Mouse (Mus musculus) ES-Bruce4 (cell line): Measurements from ENCODE around the gene Tmem267.
"Not testable (repeated sequence)": the region's sequence is repeated elsewhere in the genome, so short reads cannot be mapped to it uniquely, and the experiment has no call there.

Source experiments
- EP300 ChIP-seq: IDR thresholded peaks from 2 replicates; pipeline ENCODE4 v1.6.1; 2011; ENCODE audit warnings: low read depth, low read length; ENCODE audit not compliant: insufficient read depth
- POLR2A ChIP-seq: IDR thresholded peaks from one replicate; pipeline ENCODE4 v1.8.1; 2011; ENCODE audit warnings: low read length; ENCODE audit not compliant: insufficient read depth

GRCm38 (mm10) chr13:119603890-119604289, 116.1 kb downstream of the Tmem267 start:
- TF ChIP-seq EP300, POLR2A: not testable (repeated sequence)
